Mouse (Mus musculus) liver, embryonic 16.5 days (tissue): ENCODE data around the gene Slc25a35. TPM values are rescaled to one million over a fixed set of nuclear protein-coding genes. Genes with fewer than 3 reads are reported as not detected.
A peak's percentile ranks its signal among the peaks of the same experiment; 100 is the strongest.

ENCODE experiments used
- ATAC-seq: fragments of 200-750 bp; cut with Nextera tagmentation; 2 replicates; pipeline ENCODE4 v1.8.0; 2017; ENCODE audit warnings: low read depth, mild to moderate bottlenecking, moderate number of reproducible peaks, moderate library complexity
- H3K27ac ChIP-seq: fragments of 300-500 bp; sonication (generic); 2 replicates; pipeline ENCODE4 v1.5.1; 2014; ENCODE audit warnings: mild to moderate bottlenecking, low read length
- H3K27me3 ChIP-seq: fragments of 300-500 bp; sonication (generic); 2 replicates; pipeline ENCODE4 v1.6.1; 2014; ENCODE audit warnings: low read depth, low read length, mixed read lengths; ENCODE audit not compliant: control insufficient read depth, insufficient read depth
- H3K36me3 ChIP-seq: fragments of 300-500 bp; sonication (generic); 2 replicates; pipeline ENCODE4 v1.6.1; 2014; ENCODE audit warnings: mild to moderate bottlenecking; ENCODE audit not compliant: control insufficient read depth, insufficient read depth
- H3K4me1 ChIP-seq: fragments of 300-500 bp; sonication (generic); 2 replicates; pipeline ENCODE4 v1.6.1; 2014; ENCODE audit warnings: low read depth, low read length, mixed read lengths; ENCODE audit not compliant: control insufficient read depth
- H3K4me2 ChIP-seq: fragments of 300-500 bp; sonication (generic); 2 replicates; pipeline ENCODE4 v1.6.1; 2014; ENCODE audit warnings: low read depth, low read length, mixed read lengths
- H3K4me3 ChIP-seq: fragments of 300-500 bp; sonication (generic); 2 replicates; pipeline ENCODE4 v1.5.1; 2014; ENCODE audit warnings: low read depth, mild to moderate bottlenecking, low read length
- H3K9ac ChIP-seq: fragments of 300-500 bp; sonication (generic); 2 replicates; pipeline ENCODE4 v1.6.1; 2014; ENCODE audit warnings: low read depth, low read length
- H3K9me3 ChIP-seq: fragments of 300-500 bp; sonication (generic); replicated peaks from 2 replicates; pipeline ENCODE4 v1.6.1; 2016; ENCODE audit warnings: low read length; ENCODE audit not compliant: control insufficient read depth
- microRNA-seq: library from miRNA; unstranded; fragments of <30 nt; microRNA quantifications from one replicate; pipeline ENCODE4, GENCODE M21; 2016
- polyA plus RNA-seq: library from polyadenylated mRNA; unstranded; fragments of >200 nt; fragmentation: Nextera tagmentation; extraction: Ambion mirVana; gene quantifications from 2 replicates; pipeline ENCODE4 v1.2.1, GENCODE M21; 2015

Slc25a35 gene
- polyA plus RNA-seq, 1 experiment from 2014 or later = 0.80 TPM

- no peaks in the 10 kb centered on the region for H3K9me3 ChIP-seq
- H3K36me3 ChIP-seq = peaks cover 27% of the 10 kb centered on the region
- no peak overlapping the region for H3K4me2 ChIP-seq
Measured at GRCm38 (mm10) chr11:69020691-69021090, 52.8 kb downstream of the Slc25a35 start.

More at GRCm38 (mm10) chr11:69020691-69021090, 52.8 kb downstream of the Slc25a35 start:
- H3K9ac ChIP-seq = no peak overlapping the region
- H3K4me1 ChIP-seq = peaks cover 9% of the 10 kb centered on the region
- H3K27ac ChIP-seq = no peak overlapping the region
- no peaks in the 10 kb centered on the region for H3K27me3 ChIP-seq
- ATAC-seq = no peak
- no peak overlapping the region for H3K4me3 ChIP-seq

Small RNA genes within 50 kb of the gene (microRNA-seq; reads per million reads assigned to microRNA genes)
- 5.2 reads per million, percentile 17 among the genes with 10 or more reads in this experiment for gene Mir3062

Other genes with a start within 250 kb of the Slc25a35 start
- gene Ndel1, start 96.3 kb upstream of the Slc25a35 start, polyA plus RNA-seq = 36.9 and 38.6 TPM in 2 replicates
- 0.04 and 0.14 TPM in 2 replicates for gene Rnf222, start 79.6 kb upstream of the Slc25a35 start, polyA plus RNA-seq
- 457 and 528 TPM in 2 replicates for gene Rpl26, start 66.5 kb upstream of the Slc25a35 start, polyA plus RNA-seq
- gene Odf4, start 41.0 kb upstream of the Slc25a35 start, polyA plus RNA-seq = not detected in 2 replicates
- gene Arhgef15, start 10.7 kb upstream of the Slc25a35 start, polyA plus RNA-seq = 1.7 and 2.0 TPM in 2 replicates
- gene Rangrf, start 7.1 kb downstream of the Slc25a35 start, polyA plus RNA-seq = 16.3 and 19.3 TPM in 2 replicates
- gene Pfas, start 40.3 kb downstream of the Slc25a35 start, polyA plus RNA-seq = 13.7 and 15.4 TPM in 2 replicates
- 17.2 and 23.0 TPM in 2 replicates for gene Ctc1, start 47.8 kb downstream of the Slc25a35 start, polyA plus RNA-seq
- 101 and 107 TPM in 2 replicates for gene Aurkb, start 77.5 kb downstream of the Slc25a35 start, polyA plus RNA-seq
- 3.1 and 3.6 TPM in 2 replicates for gene Borcs6, start 91.6 kb downstream of the Slc25a35 start, polyA plus RNA-seq
- gene Tmem107, start 102.7 kb downstream of the Slc25a35 start, polyA plus RNA-seq = 20.2 and 21.7 TPM in 2 replicates
- gene Vamp2, start 120.4 kb downstream of the Slc25a35 start, polyA plus RNA-seq = 16.4 and 25.4 TPM in 2 replicates
- 6.9 and 8.5 TPM in 2 replicates for gene Per1, start 127.1 kb downstream of the Slc25a35 start, polyA plus RNA-seq
- gene Hes7, start 152.3 kb downstream of the Slc25a35 start, polyA plus RNA-seq = 0.06 and 0.07 TPM in 2 replicates
- 0.07 TPM in 1 of 2 replicates, not detected in the other for gene 9130213A22Rik, start 154.5 kb downstream of the Slc25a35 start, polyA plus RNA-seq
- gene Aloxe3, start 157.8 kb downstream of the Slc25a35 start, polyA plus RNA-seq = 0.09 and 0.39 TPM in 2 replicates
- not detected in 2 replicates for gene Alox12b, start 188.9 kb downstream of the Slc25a35 start, polyA plus RNA-seq
- gene Alox8, start 229.7 kb downstream of the Slc25a35 start, polyA plus RNA-seq = 0.08 TPM in 1 of 2 replicates, not detected in the other